Mouse (Mus musculus) CH12.LX (cell line): Measurements from ENCODE around the gene Zic1.

Source experiments
- CTCF ChIP-seq, 2 experiments: IDR thresholded peaks in 1 of 2; conservative IDR thresholded peaks in 1 of 2; 2 replicates each; pipeline ENCODE4 v1.5.1; 2011 to 2012; ENCODE audit warnings: low read depth in 2 of 2, low read length in 2 of 2, improper control_type of control experiment in 1 of 2, inconsistent platforms in 1 of 2, mild to moderate bottlenecking in 1 of 2, moderate library complexity in 1 of 2
- EP300 ChIP-seq: IDR thresholded peaks from 2 replicates; pipeline ENCODE4 v1.6.1; 2011; ENCODE audit warnings: low read length, improper control_type of control experiment
- IRF4 ChIP-seq: IDR thresholded peaks from 2 replicates; pipeline ENCODE4 v1.6.1; 2014; ENCODE audit warnings: low read depth, mild to moderate bottlenecking, inconsistent platforms, low read length, improper control_type of control experiment
- POLR2A ChIP-seq: IDR thresholded peaks from 2 replicates; pipeline ENCODE4 v1.6.1; 2011; ENCODE audit warnings: low read depth, mild to moderate bottlenecking, improper control_type of control experiment, low read length
- SMC3 ChIP-seq: IDR thresholded peaks from 2 replicates; pipeline ENCODE4 v1.6.1; 2011; ENCODE audit warnings: low read depth, low read length, improper control_type of control experiment
- USF1 ChIP-seq: IDR thresholded peaks from 2 replicates; pipeline ENCODE4 v1.6.1; 2014; ENCODE audit warnings: low read depth, mild to moderate bottlenecking, inconsistent platforms, low read length, improper control_type of control experiment
- ZC3H11A ChIP-seq: IDR thresholded peaks from 2 replicates; pipeline ENCODE4 v1.6.1; 2012; ENCODE audit warnings: low read depth, mild to moderate bottlenecking, inconsistent platforms, low read length, improper control_type of control experiment
- ZNF384 ChIP-seq: IDR thresholded peaks from 2 replicates; pipeline ENCODE4 v1.6.1; 2012; ENCODE audit warnings: low read depth, low read length, improper control_type of control experiment, inconsistent platforms

DNA sequence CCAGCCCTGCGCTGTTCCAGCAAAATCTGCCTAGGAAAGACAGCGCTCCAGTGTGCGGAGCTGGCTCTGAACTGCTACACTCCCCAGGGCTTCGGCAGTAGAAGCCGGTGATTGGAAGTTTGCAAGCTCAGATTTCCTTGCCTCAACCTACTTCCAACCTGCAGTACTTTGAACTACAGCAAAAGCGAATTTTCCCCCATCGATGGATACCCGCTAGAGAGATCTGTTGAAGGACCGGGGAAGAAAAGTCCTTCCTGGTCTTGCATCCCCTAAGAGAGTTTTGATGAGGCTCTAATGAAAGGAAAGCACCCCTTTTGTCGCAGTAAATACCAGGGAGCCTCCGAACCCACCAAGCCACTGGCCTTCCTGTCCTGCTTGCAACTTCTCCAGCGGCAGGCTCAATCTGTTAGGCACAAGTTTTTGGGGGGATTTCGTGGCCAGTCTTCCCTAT lies 13.6 kb downstream of the Zic1 start:
- TF ChIP-seq EP300 = no peak
- no peak for TF ChIP-seq IRF4
- TF ChIP-seq CTCF (conservative IDR thresholded peaks at IDR 0.05 in 1 of 2, IDR thresholded peaks at IDR 0.05 in 1 of 2; ENCODE audit: low read depth in 2 of 2, low read length in 2 of 2) = no peak
- TF ChIP-seq SMC3 = no peak
- TF ChIP-seq USF1 = no peak
- TF ChIP-seq POLR2A = no peak
- TF ChIP-seq ZNF384 = no peak
- TF ChIP-seq ZC3H11A = no peak
